Mouse (Mus musculus): ENCODE data around the gene Anapc16.

GRCm38 (mm10) chr10:59973400-59973799 is 29.5 kb downstream of the Anapc16 start:
- TF ChIP-seq CTCF (IDR thresholded peaks at IDR 0.05; ENCODE audit: control insufficient read depth, insufficient read depth, low read length) (no peak), POLR2A (IDR thresholded peaks at IDR 0.05; ENCODE audit: borderline replicate concordance, control insufficient read depth, low read depth, low read length) (no peak)

Data from bone marrow, adult 2 months (tissue).